Mouse (Mus musculus): ENCODE measurements at regions not wholly inside any gene's neighbourhood (a gene's known extent, or its start where the extent isn't known, plus 50 kb on each side); places are given as distances from the start of the nearest gene placed in this dataset.

- in situ Hi-C loops (cut with MseI, MboI), result no loop called here
Measured at GRCm38 (mm10) chr9:101555011-101555673, 303.5 kb upstream of the Ppp2r3a start.

- in situ Hi-C loops (cut with MseI, MboI), result no loop called here
Measured at GRCm38 (mm10) chr9:101552789-101553188, 301.2 kb upstream of the Ppp2r3a start.

- in situ Hi-C loops (cut with MseI, MboI), result no loop called here
Measured at GRCm38 (mm10) chr9:101551256-101551655, 299.7 kb upstream of the Ppp2r3a start.

GRCm38 (mm10) chr9:101546213-101546832, 294.7 kb upstream of the Ppp2r3a start:
- in situ Hi-C loops (cut with MseI, MboI), result no loop called here

- in situ Hi-C loops (cut with MseI, MboI), result no loop called here
Measured at GRCm38 (mm10) chr9:101518137-101518536, 266.5 kb upstream of the Ppp2r3a start.

- in situ Hi-C loops (cut with MseI, MboI), result no loop called here
Measured at GRCm38 (mm10) chr9:101510807-101511206, 259.2 kb upstream of the Ppp2r3a start.

GRCm38 (mm10) chr9:101509196-101509595, 257.6 kb upstream of the Ppp2r3a start:
- in situ Hi-C loops (cut with MseI, MboI), result no loop called here

- in situ Hi-C loops (cut with MseI, MboI), result no loop called here
Measured at GRCm38 (mm10) chr9:101507023-101507690, 255.6 kb upstream of the Ppp2r3a start.

- in situ Hi-C loops (cut with MseI, MboI), result no loop called here
Measured at GRCm38 (mm10) chr9:101501706-101502465, 250.3 kb upstream of the Ppp2r3a start.

GRCm38 (mm10) chr9:101501036-101501435, 249.4 kb upstream of the Ppp2r3a start:
- in situ Hi-C loops (cut with MseI, MboI), result no loop called here

GRCm38 (mm10) chr9:101498721-101499120, 247.1 kb upstream of the Ppp2r3a start:
- in situ Hi-C loops (cut with MseI, MboI), result no loop called here

GRCm38 (mm10) chr9:101495768-101496167, 244.2 kb upstream of the Ppp2r3a start:
- in situ Hi-C loops (cut with MseI, MboI), result no loop called here

GRCm38 (mm10) chr9:101489013-101489412, 237.4 kb upstream of the Ppp2r3a start:
- in situ Hi-C loops (cut with MseI, MboI), result no loop called here

GRCm38 (mm10) chr9:101476223-101476622, 224.6 kb upstream of the Ppp2r3a start:
- in situ Hi-C loops (cut with MseI, MboI), result no loop called here

- in situ Hi-C loops (cut with MseI, MboI), result no loop called here
Measured at GRCm38 (mm10) chr9:101473074-101473461, 221.5 kb upstream of the Ppp2r3a start.

GRCm38 (mm10) chr9:101472101-101473073, 220.8 kb upstream of the Ppp2r3a start:
- in situ Hi-C loops (cut with MseI, MboI), result no loop called here

- in situ Hi-C loops (cut with MseI, MboI), result no loop called here
Measured at GRCm38 (mm10) chr9:101471665-101472064, 220.1 kb upstream of the Ppp2r3a start.

- in situ Hi-C loops (cut with MseI, MboI), result no loop called here
Measured at GRCm38 (mm10) chr9:101469756-101470155, 218.2 kb upstream of the Ppp2r3a start.

GRCm38 (mm10) chr9:101464727-101465427, 213.3 kb upstream of the Ppp2r3a start:
- in situ Hi-C loops (cut with MseI, MboI), result no loop called here

GRCm38 (mm10) chr9:101458947-101459627, 207.5 kb upstream of the Ppp2r3a start:
- in situ Hi-C loops (cut with MseI, MboI), result no loop called here

All from mouse trophoblast stem cell (cell line).